Mouse (Mus musculus) myocyte (in vitro differentiated cells): ENCODE data around the gene Gm13698.

ENCODE experiments used
- E2F4 ChIP-seq: IDR thresholded peaks from one replicate; pipeline ENCODE4 v1.6.1; 2011; ENCODE audit warnings: mild to moderate bottlenecking, control low read depth, moderate library complexity; ENCODE audit not compliant: insufficient read depth
- POLR2A ChIP-seq: IDR thresholded peaks from one replicate; pipeline ENCODE4 v1.6.1; 2011; ENCODE audit warnings: low read depth, mild to moderate bottlenecking, control low read depth, moderate library complexity; ENCODE audit not compliant: insufficient read length
- REST ChIP-seq: IDR thresholded peaks from one replicate; pipeline ENCODE4 v1.6.1; 2011; ENCODE audit warnings: mild to moderate bottlenecking, control low read depth, moderate library complexity; ENCODE audit not compliant: insufficient read depth, insufficient read length
- SRF ChIP-seq: IDR thresholded peaks from one replicate; pipeline ENCODE4 v1.6.1; 2011; ENCODE audit warnings: low read depth; ENCODE audit not compliant: control insufficient read depth, insufficient read length

DNA sequence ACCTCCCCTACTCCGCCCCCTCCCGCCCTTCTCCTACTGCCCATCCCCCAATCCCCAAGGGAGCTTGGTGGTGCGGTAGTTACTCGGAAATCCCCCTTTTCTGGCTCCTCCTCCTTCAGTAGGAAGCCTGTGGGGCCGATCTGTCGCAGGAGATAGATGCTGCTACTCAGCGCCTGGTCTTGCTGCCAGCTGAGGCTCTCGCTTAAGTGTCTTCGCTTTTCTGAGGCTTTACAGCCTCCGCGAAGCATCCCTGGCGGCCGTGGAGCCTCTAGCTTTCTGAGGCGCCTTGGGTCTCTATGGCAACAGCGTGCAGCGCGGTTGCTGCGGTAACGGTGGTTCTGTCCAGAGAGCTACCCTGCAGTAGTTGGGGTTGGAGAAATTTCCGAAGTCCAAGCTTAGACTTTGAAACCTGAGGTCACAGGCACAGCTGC, 14.5 kb upstream of the Gm13698 start, which contains the start of gene Zswim2:
- TF ChIP-seq SRF, result no peak
- TF ChIP-seq POLR2A, result no peak
- no peak for TF ChIP-seq REST
- no peak for TF ChIP-seq E2F4
